Mouse (Mus musculus): ENCODE measurements around the gene Afmid. TPM values are rescaled to one million over a fixed set of nuclear protein-coding genes. Genes with fewer than 3 reads are reported as not detected.
"Not testable (repeated sequence)": the region's sequence is repeated elsewhere in the genome, so short reads cannot be mapped to it uniquely, and the experiment has no call there.

Afmid gene
- polyA plus RNA-seq, 1 experiment from 2014 or later: 4.1 TPM

- H3K4me2 ChIP-seq (ENCODE audit: low read length); H3K4me1 ChIP-seq (ENCODE audit: control insufficient read depth, insufficient read depth, low read length); H3K4me3 ChIP-seq (replicated peaks; ENCODE audit: low read depth, low read length); ATAC-seq (ENCODE audit: low FRiP score, low TSS enrichment); H3K27ac ChIP-seq (replicated peaks; ENCODE audit: low read depth, low read length); H3K36me3 ChIP-seq (ENCODE audit: control insufficient read depth, insufficient read depth, low read length); H3K27me3 ChIP-seq (ENCODE audit: control insufficient read depth, insufficient read depth, low read length); H3K9ac ChIP-seq (replicated peaks; ENCODE audit: low read length); H3K9me3 ChIP-seq (ENCODE audit: control insufficient read depth, low read length); DNase-seq: not testable (repeated sequence)
- WGBS: 93% methylated on average over 4 of the region's 6 CpGs
These were observed 7.8 kb downstream of the Afmid start for GRCm38 (mm10) chr11:117833509-117833908.

GRCm38 (mm10) chr11:117834086-117834485 lies 8.4 kb downstream of the Afmid start:
- Histone ChIP-seq H3K27ac (replicated peaks; ENCODE audit: low read depth, low read length) (no peak overlapping the region), H3K27me3 (ENCODE audit: control insufficient read depth, insufficient read depth, low read length) (no peaks in the 10 kb centered on the region), H3K4me3 (replicated peaks; ENCODE audit: low read depth, low read length) (no peak overlapping the region), H3K9me3 (ENCODE audit: control insufficient read depth, low read length) (no peaks in the 10 kb centered on the region), H3K36me3 (ENCODE audit: control insufficient read depth, insufficient read depth, low read length) (no peaks in the 10 kb centered on the region), H3K9ac (replicated peaks; ENCODE audit: low read length) (no peak overlapping the region), H3K4me1 (ENCODE audit: control insufficient read depth, insufficient read depth, low read length) (no peaks in the 10 kb centered on the region), H3K4me2 (ENCODE audit: low read length) (no peak overlapping the region)
- DNase-seq (no peak), ATAC-seq (ENCODE audit: low FRiP score, low TSS enrichment) (no peak)
- WGBS: 93% methylated on average over 8 of the region's 8 CpGs

- no peak for ATAC-seq (ENCODE audit: low FRiP score, low TSS enrichment)
- DNase-seq: peak; percentile 55
These were observed 10.6 kb downstream of the Afmid start for GRCm38 (mm10) chr11:117836306-117836705.

GRCm38 (mm10) chr11:117838572-117838971 lies 12.8 kb downstream of the Afmid start:
- H3K4me2 ChIP-seq (ENCODE audit: low read length): no peak overlapping the region
- no peaks in the 10 kb centered on the region for H3K36me3 ChIP-seq (ENCODE audit: control insufficient read depth, insufficient read depth, low read length)
- no peaks in the 10 kb centered on the region for H3K4me1 ChIP-seq (ENCODE audit: control insufficient read depth, insufficient read depth, low read length)
- no peak overlapping the region for H3K4me3 ChIP-seq (replicated peaks; ENCODE audit: low read depth, low read length)
- WGBS: 77% methylated on average over 2 of the region's 2 CpGs
- ATAC-seq (ENCODE audit: low FRiP score, low TSS enrichment) (no peak), DNase-seq (no peak)
- no peaks in the 10 kb centered on the region for H3K27me3 ChIP-seq (ENCODE audit: control insufficient read depth, insufficient read depth, low read length)
- H3K27ac ChIP-seq (replicated peaks; ENCODE audit: low read depth, low read length): no peak overlapping the region
- H3K9me3 ChIP-seq (ENCODE audit: control insufficient read depth, low read length): no peaks in the 10 kb centered on the region
- H3K9ac ChIP-seq (replicated peaks; ENCODE audit: low read length): no peak overlapping the region

More at GRCm38 (mm10) chr11:117836306-117836705, 10.6 kb downstream of the Afmid start:
- H3K36me3 ChIP-seq (ENCODE audit: control insufficient read depth, insufficient read depth, low read length): no peaks in the 10 kb centered on the region
- no peaks in the 10 kb centered on the region for H3K9me3 ChIP-seq (ENCODE audit: control insufficient read depth, low read length)
- no peak overlapping the region for H3K4me3 ChIP-seq (replicated peaks; ENCODE audit: low read depth, low read length)
- no peaks in the 10 kb centered on the region for H3K4me1 ChIP-seq (ENCODE audit: control insufficient read depth, insufficient read depth, low read length)
- peak overlapping the region; percentile 32 for H3K4me2 ChIP-seq (ENCODE audit: low read length)
- H3K9ac ChIP-seq (replicated peaks; ENCODE audit: low read length): no peak overlapping the region
- WGBS: 25% methylated on average over 13 of the region's 13 CpGs
- no peaks in the 10 kb centered on the region for H3K27me3 ChIP-seq (ENCODE audit: control insufficient read depth, insufficient read depth, low read length)
- no peak overlapping the region for H3K27ac ChIP-seq (replicated peaks; ENCODE audit: low read depth, low read length)

- no peak for DNase-seq
- no peaks in the 10 kb centered on the region for H3K36me3 ChIP-seq (ENCODE audit: control insufficient read depth, insufficient read depth, low read length)
These were observed 13.3 kb downstream of the Afmid start for GRCm38 (mm10) chr11:117839021-117839420.

GRCm38 (mm10) chr11:117840910-117841309 lies 15.2 kb downstream of the Afmid start:
- DNase-seq: no peak
- no peaks in the 10 kb centered on the region for H3K4me1 ChIP-seq (ENCODE audit: control insufficient read depth, insufficient read depth, low read length)

More at GRCm38 (mm10) chr11:117839021-117839420, 13.3 kb downstream of the Afmid start:
- Histone ChIP-seq H3K4me3 (replicated peaks; ENCODE audit: low read depth, low read length) (no peak overlapping the region), H3K4me2 (ENCODE audit: low read length) (no peak overlapping the region), H3K27me3 (ENCODE audit: control insufficient read depth, insufficient read depth, low read length) (no peaks in the 10 kb centered on the region), H3K4me1 (ENCODE audit: control insufficient read depth, insufficient read depth, low read length) (no peaks in the 10 kb centered on the region), H3K9ac (replicated peaks; ENCODE audit: low read length) (no peak overlapping the region), H3K27ac (replicated peaks; ENCODE audit: low read depth, low read length) (no peak overlapping the region), H3K9me3 (ENCODE audit: control insufficient read depth, low read length) (no peaks in the 10 kb centered on the region)
- 85% methylated on average over 1 of the region's 1 CpGs for WGBS
- ATAC-seq (ENCODE audit: low FRiP score, low TSS enrichment): no peak

GRCm38 (mm10) chr11:117843434-117843833 lies 17.7 kb downstream of the Afmid start:
- H3K4me2 ChIP-seq (ENCODE audit: low read length): no peak overlapping the region
- ATAC-seq (ENCODE audit: low FRiP score, low TSS enrichment): no peak
- no peaks in the 10 kb centered on the region for H3K36me3 ChIP-seq (ENCODE audit: control insufficient read depth, insufficient read depth, low read length)
- no peak overlapping the region for H3K27ac ChIP-seq (replicated peaks; ENCODE audit: low read depth, low read length)
- no peaks in the 10 kb centered on the region for H3K27me3 ChIP-seq (ENCODE audit: control insufficient read depth, insufficient read depth, low read length)
- H3K4me1 ChIP-seq (ENCODE audit: control insufficient read depth, insufficient read depth, low read length): peaks cover 7% of the 10 kb centered on the region; the same call in 1 of the 2 replicates
- no peak for DNase-seq
- 90% methylated on average over 2 of the region's 2 CpGs for WGBS
- no peak overlapping the region for H3K4me3 ChIP-seq (replicated peaks; ENCODE audit: low read depth, low read length)
- H3K9ac ChIP-seq (replicated peaks; ENCODE audit: low read length): no peak overlapping the region
- no peaks in the 10 kb centered on the region for H3K9me3 ChIP-seq (ENCODE audit: control insufficient read depth, low read length)

More at GRCm38 (mm10) chr11:117840910-117841309, 15.2 kb downstream of the Afmid start:
- no peak for ATAC-seq (ENCODE audit: low FRiP score, low TSS enrichment)
- no peak overlapping the region for H3K9ac ChIP-seq (replicated peaks; ENCODE audit: low read length)
- H3K36me3 ChIP-seq (ENCODE audit: control insufficient read depth, insufficient read depth, low read length): no peaks in the 10 kb centered on the region
- no peaks in the 10 kb centered on the region for H3K9me3 ChIP-seq (ENCODE audit: control insufficient read depth, low read length)
- H3K4me2 ChIP-seq (ENCODE audit: low read length): no peak overlapping the region
- H3K27ac ChIP-seq (replicated peaks; ENCODE audit: low read depth, low read length): no peak overlapping the region
- 63% methylated on average over 1 of the region's 1 CpGs for WGBS
- no peak overlapping the region for H3K4me3 ChIP-seq (replicated peaks; ENCODE audit: low read depth, low read length)
- no peaks in the 10 kb centered on the region for H3K27me3 ChIP-seq (ENCODE audit: control insufficient read depth, insufficient read depth, low read length)

- ATAC-seq (ENCODE audit: low FRiP score, low TSS enrichment) (no peak), DNase-seq (no peak)
These were observed 19.3 kb downstream of the Afmid start for GRCm38 (mm10) chr11:117844997-117845396.

GRCm38 (mm10) chr11:117845651-117846050 lies 19.9 kb downstream of the Afmid start:
- Histone ChIP-seq H3K27me3 (ENCODE audit: control insufficient read depth, insufficient read depth, low read length) (no peaks in the 10 kb centered on the region), H3K4me1 (ENCODE audit: control insufficient read depth, insufficient read depth, low read length) (peaks cover 13% of the 10 kb centered on the region), H3K9ac (replicated peaks; ENCODE audit: low read length) (no peak overlapping the region), H3K4me2 (ENCODE audit: low read length) (no peak overlapping the region), H3K9me3 (ENCODE audit: control insufficient read depth, low read length) (no peaks in the 10 kb centered on the region), H3K4me3 (replicated peaks; ENCODE audit: low read depth, low read length) (no peak overlapping the region), H3K27ac (replicated peaks; ENCODE audit: low read depth, low read length) (no peak overlapping the region), H3K36me3 (ENCODE audit: control insufficient read depth, insufficient read depth, low read length) (no peaks in the 10 kb centered on the region)
- DNase-seq (no peak), ATAC-seq (ENCODE audit: low FRiP score, low TSS enrichment) (no peak)
- WGBS: 83% methylated on average over 2 of the region's 2 CpGs

More at GRCm38 (mm10) chr11:117844997-117845396, 19.3 kb downstream of the Afmid start:
- no peak overlapping the region for H3K4me3 ChIP-seq (replicated peaks; ENCODE audit: low read depth, low read length)
- peaks cover 13% of the 10 kb centered on the region for H3K4me1 ChIP-seq (ENCODE audit: control insufficient read depth, insufficient read depth, low read length)
- H3K9ac ChIP-seq (replicated peaks; ENCODE audit: low read length): no peak overlapping the region
- no peaks in the 10 kb centered on the region for H3K27me3 ChIP-seq (ENCODE audit: control insufficient read depth, insufficient read depth, low read length)
- H3K4me2 ChIP-seq (ENCODE audit: low read length): no peak overlapping the region
- WGBS: 69% methylated on average over 2 of the region's 2 CpGs
- H3K27ac ChIP-seq (replicated peaks; ENCODE audit: low read depth, low read length): no peak overlapping the region
- no peaks in the 10 kb centered on the region for H3K9me3 ChIP-seq (ENCODE audit: control insufficient read depth, low read length)
- no peaks in the 10 kb centered on the region for H3K36me3 ChIP-seq (ENCODE audit: control insufficient read depth, insufficient read depth, low read length)

All from midbrain, embryonic 14.5 days (tissue).